Mouse (Mus musculus) neural tube, embryonic 15.5 days (tissue): Measurements from ENCODE around the gene Sdccag8. TPM values are rescaled to one million over a fixed set of nuclear protein-coding genes. Genes with fewer than 3 reads are reported as not detected.
A peak's percentile ranks its signal among the peaks of the same experiment; 100 is the strongest.

ENCODE experiments used
- ATAC-seq: fragments of 200-750 bp; cut with Nextera tagmentation; 2 replicates; pipeline ENCODE4 v1.8.0; 2017; ENCODE audit warnings: mild to moderate bottlenecking, moderate TSS enrichment, moderate library complexity; ENCODE audit not compliant: low FRiP score
- H3K27ac ChIP-seq: fragments of 300-500 bp; sonication (generic); replicated peaks from 2 replicates; pipeline ENCODE4 v1.5.1; 2015; ENCODE audit warnings: mild to moderate bottlenecking, inconsistent platforms
- H3K27me3 ChIP-seq: fragments of 300-500 bp; sonication (generic); replicated peaks from 2 replicates; pipeline ENCODE4 v1.6.1; 2015; ENCODE audit warnings: inconsistent platforms
- H3K36me3 ChIP-seq: fragments of 300-500 bp; sonication (generic); 2 replicates; pipeline ENCODE4 v1.6.1; 2015; ENCODE audit warnings: inconsistent platforms
- H3K4me1 ChIP-seq: fragments of 300-500 bp; sonication (generic); 2 replicates; pipeline ENCODE4 v1.6.1; 2015; ENCODE audit warnings: inconsistent platforms
- H3K4me2 ChIP-seq: fragments of 300-500 bp; sonication (generic); 2 replicates; pipeline ENCODE4 v1.6.1; 2015; ENCODE audit warnings: inconsistent platforms, mild to moderate bottlenecking, moderate library complexity
- H3K4me3 ChIP-seq: fragments of 300-500 bp; sonication (generic); replicated peaks from 2 replicates; pipeline ENCODE4 v1.5.1; 2015; ENCODE audit warnings: mild to moderate bottlenecking, inconsistent platforms
- H3K9ac ChIP-seq: fragments of 300-500 bp; sonication (generic); replicated peaks from 2 replicates; pipeline ENCODE4 v1.6.1; 2015; ENCODE audit warnings: mild to moderate bottlenecking, inconsistent platforms
- H3K9me3 ChIP-seq: fragments of 300-500 bp; sonication (generic); replicated peaks from 2 replicates; pipeline ENCODE4 v1.6.1; 2016; ENCODE audit warnings: inconsistent platforms
- WGBS: fragments of 180-500 bp; shearing (Covaris S2); methylation state at CpG from one replicate; pipeline ENCODE4 v1.1.7; 2015; ENCODE audit warnings: mixed read lengths; 5-methylcytosine and 5-hydroxymethylcytosine counted together
- polyA plus RNA-seq: library from polyadenylated mRNA; unstranded; fragments of >200 nt; fragmentation: Nextera tagmentation; extraction: Ambion mirVana; gene quantifications from 2 replicates; pipeline ENCODE4 v1.2.1, GENCODE M21; 2015

Sdccag8 gene
- polyA plus RNA-seq, 1 experiment from 2014 or later: 20.5 TPM

- Histone ChIP-seq H3K27me3 (peaks cover 4% of the 10 kb centered on the region; the same call in 1 of the 2 replicates), H3K4me3 (no peak overlapping the region), H3K9ac (no peak overlapping the region), H3K27ac (no peak overlapping the region), H3K4me2 (no peak overlapping the region), H3K4me1 (peaks cover 13% of the 10 kb centered on the region), H3K9me3 (no peaks in the 10 kb centered on the region), H3K36me3 (no peaks in the 10 kb centered on the region)
- ATAC-seq: no peak
Measured at GRCm38 (mm10) chr1:176979235-176979634, 164.8 kb downstream of the Sdccag8 start.

- 77% methylated on average over 5 of the region's 5 CpGs for WGBS
- H3K4me3 ChIP-seq: no peak overlapping the region
- H3K36me3 ChIP-seq: no peaks in the 10 kb centered on the region
- peak; percentile 39; the same call in 1 of the 2 replicates for ATAC-seq
- H3K27me3 ChIP-seq: peaks cover 4% of the 10 kb centered on the region; the same call in 1 of the 2 replicates
- H3K9me3 ChIP-seq: no peaks in the 10 kb centered on the region
- no peak overlapping the region for H3K27ac ChIP-seq
- peaks cover 14% of the 10 kb centered on the region for H3K4me1 ChIP-seq
- H3K9ac ChIP-seq: no peak overlapping the region
- no peak overlapping the region for H3K4me2 ChIP-seq
Measured at GRCm38 (mm10) chr1:176980140-176980539, 165.7 kb downstream of the Sdccag8 start.

- Histone ChIP-seq H3K27me3 (peaks cover 4% of the 10 kb centered on the region; the same call in 1 of the 2 replicates), H3K9me3 (no peaks in the 10 kb centered on the region), H3K4me3 (no peak overlapping the region), H3K4me2 (no peak overlapping the region), H3K36me3 (no peaks in the 10 kb centered on the region), H3K27ac (no peak overlapping the region), H3K4me1 (peaks cover 20% of the 10 kb centered on the region), H3K9ac (no peak overlapping the region)
- ATAC-seq: no peak; the same call in 1 of the 2 replicates
- WGBS: 77% methylated on average over 10 of the region's 10 CpGs
Measured at GRCm38 (mm10) chr1:176980801-176981400, 166.4 kb downstream of the Sdccag8 start.

- peaks cover 26% of the 10 kb centered on the region for H3K4me1 ChIP-seq
- no peaks in the 10 kb centered on the region for H3K9me3 ChIP-seq
- no peak overlapping the region for H3K27ac ChIP-seq
- no peak overlapping the region for H3K9ac ChIP-seq
- H3K36me3 ChIP-seq: no peaks in the 10 kb centered on the region
- H3K27me3 ChIP-seq: peaks cover 4% of the 10 kb centered on the region; the same call in 1 of the 2 replicates
- H3K4me2 ChIP-seq: no peak overlapping the region
- no peak for ATAC-seq
- H3K4me3 ChIP-seq: no peak overlapping the region
- 90% methylated on average over 2 of the region's 2 CpGs for WGBS
Measured at GRCm38 (mm10) chr1:176981511-176981910, 167.1 kb downstream of the Sdccag8 start.

- no peak overlapping the region for H3K4me2 ChIP-seq
- no peak for ATAC-seq
Measured at GRCm38 (mm10) chr1:176982671-176983070, 168.2 kb downstream of the Sdccag8 start.

GRCm38 (mm10) chr1:176985691-176986090, 171.2 kb downstream of the Sdccag8 start:
- Histone ChIP-seq H3K4me3 (no peak overlapping the region), H3K27ac (no peak overlapping the region), H3K9me3 (no peaks in the 10 kb centered on the region), H3K4me2 (no peak overlapping the region), H3K9ac (no peak overlapping the region), H3K27me3 (no peaks in the 10 kb centered on the region; the same call in 1 of the 2 replicates), H3K36me3 (no peaks in the 10 kb centered on the region), H3K4me1 (peaks cover 31% of the 10 kb centered on the region)
- 53% methylated on average over 6 of the region's 6 CpGs for WGBS
- ATAC-seq: no peak

More at GRCm38 (mm10) chr1:176982671-176983070, 168.2 kb downstream of the Sdccag8 start:
- peaks cover 35% of the 10 kb centered on the region for H3K4me1 ChIP-seq
- no peak overlapping the region for H3K4me3 ChIP-seq
- H3K9ac ChIP-seq: no peak overlapping the region
- H3K27ac ChIP-seq: no peak overlapping the region
- WGBS: 86% methylated on average over 8 of the region's 8 CpGs
- no peaks in the 10 kb centered on the region for H3K9me3 ChIP-seq
- peaks cover 4% of the 10 kb centered on the region; the same call in 1 of the 2 replicates for H3K27me3 ChIP-seq
- no peaks in the 10 kb centered on the region for H3K36me3 ChIP-seq

GRCm38 (mm10) chr1:176986275-176986674, 171.8 kb downstream of the Sdccag8 start:
- no peak for ATAC-seq
- Histone ChIP-seq H3K4me2 (no peak overlapping the region), H3K27ac (no peak overlapping the region), H3K9me3 (no peaks in the 10 kb centered on the region), H3K4me1 (peaks cover 25% of the 10 kb centered on the region), H3K27me3 (no peaks in the 10 kb centered on the region; the same call in 1 of the 2 replicates), H3K4me3 (no peak overlapping the region), H3K9ac (no peak overlapping the region), H3K36me3 (no peaks in the 10 kb centered on the region)
- WGBS: 39% methylated on average over 6 of the region's 6 CpGs

GRCm38 (mm10) chr1:176986990-176987740, 172.7 kb downstream of the Sdccag8 start:
- no peak overlapping the region for H3K27ac ChIP-seq
- WGBS: 66% methylated on average over 6 of the region's 6 CpGs
- no peaks in the 10 kb centered on the region for H3K9me3 ChIP-seq
- H3K36me3 ChIP-seq: no peaks in the 10 kb centered on the region
- ATAC-seq: no peak
- H3K4me1 ChIP-seq: peaks cover 22% of the 10 kb centered on the region
- H3K9ac ChIP-seq: no peak overlapping the region
- H3K4me2 ChIP-seq: no peak overlapping the region
- H3K27me3 ChIP-seq: no peaks in the 10 kb centered on the region; the same call in 1 of the 2 replicates
- no peak overlapping the region for H3K4me3 ChIP-seq

GRCm38 (mm10) chr1:176991473-176991872, 177.0 kb downstream of the Sdccag8 start:
- WGBS: 95% methylated on average over 4 of the region's 4 CpGs
- Histone ChIP-seq H3K4me1 (peaks cover 30% of the 10 kb centered on the region), H3K27me3 (peaks cover 4% of the 10 kb centered on the region; the same call in 1 of the 2 replicates), H3K9ac (no peak overlapping the region), H3K4me2 (no peak overlapping the region), H3K4me3 (no peak overlapping the region), H3K36me3 (no peaks in the 10 kb centered on the region), H3K27ac (no peak overlapping the region), H3K9me3 (no peaks in the 10 kb centered on the region)
- ATAC-seq: no peak

GRCm38 (mm10) chr1:176992517-176992916, 178.1 kb downstream of the Sdccag8 start:
- H3K4me2 ChIP-seq: no peak overlapping the region
- peaks cover 4% of the 10 kb centered on the region; the same call in 1 of the 2 replicates for H3K27me3 ChIP-seq
- no peak overlapping the region for H3K4me3 ChIP-seq
- WGBS: 28% methylated on average over 8 of the region's 8 CpGs
- H3K27ac ChIP-seq: no peak overlapping the region
- H3K4me1 ChIP-seq: peaks cover 31% of the 10 kb centered on the region
- H3K9me3 ChIP-seq: no peaks in the 10 kb centered on the region
- ATAC-seq: no peak
- H3K36me3 ChIP-seq: no peaks in the 10 kb centered on the region
- H3K9ac ChIP-seq: no peak overlapping the region

- 0 out of 2 replicates have a peak overlapping the region, but pooled peaks have one; percentile 3 for H3K27ac ChIP-seq
- peaks cover 39% of the 10 kb centered on the region for H3K4me1 ChIP-seq
- no peaks in the 10 kb centered on the region for H3K36me3 ChIP-seq
- no peak for ATAC-seq
- no peaks in the 10 kb centered on the region for H3K9me3 ChIP-seq
- no peak overlapping the region for H3K9ac ChIP-seq
- 70% methylated on average over 18 of the region's 18 CpGs for WGBS
- H3K4me2 ChIP-seq: no peak overlapping the region
- H3K27me3 ChIP-seq: peaks cover 4% of the 10 kb centered on the region; the same call in 1 of the 2 replicates
- no peak overlapping the region for H3K4me3 ChIP-seq
Measured at GRCm38 (mm10) chr1:176993141-176994010, 178.9 kb downstream of the Sdccag8 start.
